Mouse (Mus musculus) NIH3T3 (cell line): ENCODE results near the gene Gpr146.
"Not testable (repeated sequence)": the region's sequence is repeated elsewhere in the genome, so short reads cannot be mapped to it uniquely, and the experiment has no call there.

ENCODE experiments used
- DNase-seq: peaks from one replicate; pipeline ENCODE4 v3.0.0-alpha.2; 2012; ENCODE audit warnings: low read depth

Gene Gpr146

GRCm38 (mm10) chr5:139381586-139382513 lies 4.4 kb downstream of the Gpr146 start:
- DNase-seq = no peak

GRCm38 (mm10) chr5:139382760-139383159 lies 5.3 kb downstream of the Gpr146 start:
- peak; percentile 12 for DNase-seq

GRCm38 (mm10) chr5:139383234-139383633 lies 5.7 kb downstream of the Gpr146 start:
- DNase-seq = no peak

- no peak for DNase-seq
Observed at GRCm38 (mm10) chr5:139384531-139384930, 7.0 kb downstream of the Gpr146 start.

GRCm38 (mm10) chr5:139386047-139386446 lies 8.6 kb downstream of the Gpr146 start:
- no peak for DNase-seq

- DNase-seq = no peak
Observed at GRCm38 (mm10) chr5:139387329-139388194, 10.1 kb downstream of the Gpr146 start.

- no peak for DNase-seq
Observed at GRCm38 (mm10) chr5:139388195-139388570, 10.7 kb downstream of the Gpr146 start.

- DNase-seq = no peak
Observed at GRCm38 (mm10) chr5:139388694-139389675, 11.5 kb downstream of the Gpr146 start.

- DNase-seq = peak; percentile 90
Observed at GRCm38 (mm10) chr5:139389676-139390061, 12.2 kb downstream of the Gpr146 start.

- DNase-seq = not testable (repeated sequence)
Observed at GRCm38 (mm10) chr5:139390324-139391119, 13.0 kb downstream of the Gpr146 start.

- no peak for DNase-seq
Observed at GRCm38 (mm10) chr5:139391309-139391990, 14.0 kb downstream of the Gpr146 start.

GRCm38 (mm10) chr5:139392219-139393196 lies 15.0 kb downstream of the Gpr146 start:
- no peak for DNase-seq

GRCm38 (mm10) chr5:139393197-139393588 lies 15.7 kb downstream of the Gpr146 start:
- no peak for DNase-seq

GRCm38 (mm10) chr5:139394399-139394798 lies 16.9 kb downstream of the Gpr146 start:
- DNase-seq = no peak

- no peak for DNase-seq
Observed at GRCm38 (mm10) chr5:139395528-139395927, 18.0 kb downstream of the Gpr146 start.

- no peak for DNase-seq
Observed at GRCm38 (mm10) chr5:139397359-139397916, 19.9 kb downstream of the Gpr146 start.

GRCm38 (mm10) chr5:139397959-139398753 lies 20.7 kb downstream of the Gpr146 start:
- DNase-seq = peak; percentile 94

GRCm38 (mm10) chr5:139398786-139399185 lies 21.3 kb downstream of the Gpr146 start:
- no peak for DNase-seq
